Mouse (Mus musculus): ENCODE data around the gene Cnih2.
A peak's percentile ranks its signal among the peaks of the same experiment; 100 is the strongest.

- TF ChIP-seq CTCF (IDR thresholded peaks at IDR 0.05) (peak; percentile 79), EP300 (IDR thresholded peaks at IDR 0.05; ENCODE audit: insufficient read depth, low read depth, low read length) (no peak), POLR2A (IDR thresholded peaks at IDR 0.05; ENCODE audit: insufficient read depth, low read depth, low read length) (no peak)
Observed at GRCm38 (mm10) chr19:5053909-5054308, 44.4 kb downstream of the Cnih2 start.

Measured in heart, adult 2 months (tissue).